Mouse (Mus musculus) layer of hippocampus, adult 18-20 months (tissue): ENCODE measurements around the gene Tnfsf12. TPM values are rescaled to one million over a fixed set of nuclear protein-coding genes. Genes with fewer than 3 reads are reported as not detected.

ENCODE experiments used
- DNase-seq, 2 experiments: peaks; one replicate each; pipeline ENCODE4 v3.0.0; 2022; ENCODE audit warnings: low spot score in 2 of 2
- total RNA-seq, 2 experiments: library from RNA; stranded (reverse); gene quantifications; 2 replicates each; pipeline ENCODE4 v1.2.3; 2021

The Tnfsf12 gene
- total RNA-seq, 2 experiments from 2014 or later: 11.4 to 12.4 TPM

DNA sequence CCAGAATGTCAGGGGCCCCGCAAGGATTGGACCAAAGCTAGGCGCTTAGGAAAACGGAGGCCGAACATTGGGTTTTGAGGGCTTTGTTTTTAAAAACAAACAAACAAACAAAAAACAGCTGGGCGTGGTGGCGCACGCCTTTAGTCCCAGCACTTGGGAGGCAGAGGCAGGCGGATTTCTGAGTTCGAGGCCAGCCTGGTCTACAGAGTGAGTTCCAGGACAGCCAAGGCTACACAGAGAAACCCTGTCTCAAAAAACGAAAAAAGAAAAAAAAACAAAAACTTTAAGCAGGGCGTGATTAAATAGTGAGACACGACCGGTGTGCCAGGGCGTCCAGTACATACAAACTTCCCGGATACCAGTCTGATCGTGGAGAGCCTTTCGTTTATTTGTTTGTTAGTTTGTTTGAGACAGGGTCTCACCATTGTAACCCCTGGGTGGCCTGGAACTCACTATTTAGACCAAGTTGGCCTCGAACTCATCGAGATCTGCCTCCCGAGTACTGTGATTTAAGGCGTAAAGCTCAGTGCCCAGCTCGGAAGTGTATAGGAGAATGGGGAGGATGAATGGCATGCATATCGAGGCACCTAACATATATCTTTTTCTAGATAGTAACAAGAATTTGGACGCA is 13.3 kb downstream of the Tnfsf12 start:
- no peak for DNase-seq

DNA sequence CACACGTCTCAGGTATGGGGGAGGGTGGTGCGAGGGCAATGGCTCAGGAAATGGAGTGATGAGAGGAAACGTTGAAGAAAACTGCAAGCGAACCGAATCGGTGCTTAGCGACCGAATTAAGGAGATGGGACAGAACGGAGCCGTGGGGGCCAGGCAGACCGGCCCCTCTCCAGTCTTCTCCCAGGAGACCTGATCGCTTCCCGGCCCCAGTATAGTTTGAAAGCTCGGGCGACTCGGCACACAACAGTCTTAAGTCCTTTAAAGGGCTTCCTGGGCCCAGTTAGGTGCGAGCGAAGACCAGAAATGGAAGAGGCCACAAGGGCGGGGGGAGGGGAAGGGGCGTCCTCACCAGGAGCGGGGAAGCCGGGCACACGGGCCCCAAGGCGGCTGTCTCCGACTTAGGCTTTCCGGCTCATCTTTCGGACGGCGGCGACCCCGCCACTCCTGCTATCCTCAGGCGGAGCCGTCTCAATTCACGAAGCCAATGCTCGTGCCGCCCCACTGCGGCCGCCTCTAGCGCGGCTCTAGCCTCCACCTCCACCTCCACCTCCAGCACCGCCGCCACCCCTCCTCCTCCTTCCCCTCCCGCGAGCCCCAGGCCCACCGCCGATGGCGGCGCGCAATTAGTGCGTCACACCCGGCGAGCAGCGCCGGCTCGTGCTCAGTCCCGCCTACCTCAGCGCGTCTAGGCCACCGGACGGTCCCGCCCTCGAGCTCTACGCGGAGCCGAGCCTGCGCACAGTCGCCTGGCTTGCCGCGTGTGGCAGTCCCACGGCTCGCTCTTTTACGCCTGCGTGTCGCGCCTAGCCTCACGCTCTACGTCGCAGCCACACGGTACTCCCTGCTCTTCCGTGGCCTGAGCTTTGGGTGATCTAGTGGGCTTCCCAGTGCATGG is 14.1 kb downstream of the Tnfsf12 start, which contains the start of gene Senp3:
Gene Senp3 (minus strand): TSS at position 771 of the 895 bp plus-strand sequence.
- DNase-seq: peak; percentile 98

GRCm38 (mm10) chr11:69680136-69680855 is 15.4 kb downstream of the Tnfsf12 start:
- no peak for DNase-seq

DNA sequence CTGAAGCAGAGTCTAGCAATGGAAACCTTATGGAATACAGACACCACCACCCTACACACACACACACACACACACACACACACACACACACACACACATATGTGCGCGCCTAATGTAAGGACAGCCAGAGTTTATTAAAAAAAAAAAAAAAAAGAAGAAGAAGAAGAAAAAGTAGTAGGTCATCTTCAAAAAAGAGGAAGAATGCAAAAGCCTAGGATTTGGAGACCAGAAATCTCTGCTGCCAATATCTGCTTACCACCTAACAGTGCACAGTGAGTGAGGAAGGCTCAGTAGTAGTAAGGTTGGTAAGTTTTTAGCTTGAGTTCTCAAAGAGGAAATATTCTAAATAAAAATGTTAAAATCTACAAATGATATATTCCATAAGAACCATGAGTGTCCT is 16.5 kb downstream of the Tnfsf12 start:
- DNase-seq: no peak

- DNase-seq: peak; percentile 100
These were observed 23.4 kb downstream of the Tnfsf12 start, which contains the start of gene Eif4a1 for GRCm38 (mm10) chr11:69672211-69672706. Gene Eif4a1, minus strand, starts transcription at chr11:69672423.

- DNase-seq: no peak
These were observed 23.9 kb downstream of the Tnfsf12 start for GRCm38 (mm10) chr11:69671726-69672124.

DNA sequence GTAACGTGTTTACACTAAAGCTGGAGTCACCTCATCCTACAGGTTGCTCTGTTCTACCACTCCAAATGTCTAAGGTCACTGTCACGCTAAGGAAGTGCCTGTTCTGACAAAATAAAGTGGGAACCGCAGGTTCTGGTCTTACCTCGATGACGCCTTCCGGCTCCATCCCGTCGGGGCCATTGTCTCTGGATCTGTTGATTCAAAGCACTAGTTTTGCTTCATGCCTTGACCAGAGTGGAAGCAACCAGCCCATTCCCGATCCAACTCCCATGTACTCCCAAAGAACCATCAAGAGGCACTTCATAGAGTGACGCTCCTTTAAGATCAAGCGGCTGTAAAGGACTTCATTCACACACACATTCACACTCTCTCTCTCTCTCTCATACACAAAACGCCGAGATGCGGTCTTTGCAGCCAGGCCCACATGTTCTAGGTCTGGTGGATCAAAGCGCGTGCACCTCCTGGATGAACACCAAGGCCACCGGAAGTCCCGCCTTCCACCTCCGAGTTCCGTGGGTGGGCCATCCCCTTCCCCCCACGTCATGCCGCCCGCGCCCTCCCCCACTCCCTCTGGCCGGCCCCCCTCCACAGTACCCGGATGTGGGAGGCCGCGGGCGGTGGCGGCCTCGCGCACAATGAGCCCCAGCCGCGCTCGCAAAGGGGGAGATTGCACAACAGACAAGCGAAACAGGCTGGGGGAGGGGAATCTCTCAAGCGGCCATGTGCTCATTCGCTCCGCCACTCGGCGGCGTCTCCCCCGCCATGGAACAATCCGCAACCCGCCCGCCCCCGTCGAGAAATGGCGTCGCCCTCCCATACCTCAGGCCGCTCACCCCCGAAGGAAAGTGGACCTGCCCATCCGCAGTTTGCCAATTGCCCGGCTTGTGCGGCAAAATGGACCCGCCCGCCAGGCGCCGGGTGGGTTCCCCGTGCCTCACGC is 24.6 kb downstream of the Tnfsf12 start:
- DNase-seq: peak; percentile 90 to 96

GRCm38 (mm10) chr11:69666665-69667005 is 29.0 kb downstream of the Tnfsf12 start:
- no peak for DNase-seq

DNA sequence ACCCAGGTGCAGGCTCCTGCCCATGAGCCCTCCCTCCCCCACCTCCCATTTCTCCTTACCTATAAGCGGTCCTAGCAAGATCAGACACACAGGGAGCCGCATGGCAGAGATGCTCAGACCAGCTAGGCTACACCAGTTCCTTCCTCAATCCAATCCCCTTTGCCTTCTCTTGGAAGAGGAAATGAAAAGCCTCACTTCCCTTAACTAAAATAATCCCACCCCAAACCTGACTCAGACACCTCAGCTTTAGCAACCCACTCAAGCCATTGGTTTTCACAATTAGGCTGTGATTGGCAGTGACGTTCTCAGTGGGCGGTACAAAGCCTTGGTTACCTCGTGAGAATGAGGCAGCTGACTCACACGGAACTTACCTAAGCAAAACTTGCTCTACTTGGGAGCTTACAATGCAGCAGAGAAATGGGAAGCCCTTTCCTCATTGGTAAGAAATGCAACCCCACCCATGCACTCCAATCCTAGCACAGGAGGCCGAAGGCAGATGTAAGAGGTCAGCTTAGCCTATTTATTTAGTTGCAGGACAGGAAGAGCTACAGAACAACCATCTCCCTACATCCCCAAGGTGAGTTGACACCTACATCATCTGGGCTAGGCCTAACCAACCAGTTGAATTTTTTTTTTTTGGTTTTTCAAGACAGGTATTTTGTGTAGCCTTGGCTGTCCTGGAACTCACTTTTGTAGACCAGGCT is 29.5 kb downstream of the Tnfsf12 start, which contains the start of gene Cd68:
Gene Cd68 (minus strand): TSS at position 193 of the 704 bp plus-strand sequence.
- DNase-seq: peak; percentile 66 to 77

DNA sequence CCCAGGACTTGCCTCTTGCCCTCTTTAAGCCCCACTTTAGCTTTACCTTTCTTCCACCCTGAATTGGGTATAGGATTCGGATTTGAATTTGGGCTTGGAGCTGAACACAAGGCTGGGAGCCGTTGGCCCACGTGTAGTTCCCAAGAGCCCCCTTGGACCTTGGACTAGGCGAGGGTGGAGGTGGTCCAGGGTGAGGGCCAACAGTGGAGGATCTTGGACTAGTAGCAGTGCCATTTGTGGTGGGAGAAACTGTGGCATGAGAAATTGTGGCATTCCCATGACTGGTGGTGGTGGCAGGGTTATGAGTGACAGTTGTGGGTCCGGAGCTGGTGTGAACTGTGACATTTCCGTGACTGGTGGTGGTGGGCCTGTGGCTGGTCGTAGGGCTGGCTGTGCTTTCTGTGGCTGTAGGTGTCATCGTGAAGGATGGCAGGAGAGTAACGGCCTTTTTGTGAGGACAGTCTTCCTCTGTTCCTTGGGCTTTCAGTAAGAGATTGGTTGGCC is 30.1 kb downstream of the Tnfsf12 start:
- no peak for DNase-seq

- no peak for DNase-seq
These were observed 30.8 kb downstream of the Tnfsf12 start for GRCm38 (mm10) chr11:69664841-69665240.

- no peak for DNase-seq
These were observed 31.9 kb downstream of the Tnfsf12 start for GRCm38 (mm10) chr11:69663795-69664194.

DNA sequence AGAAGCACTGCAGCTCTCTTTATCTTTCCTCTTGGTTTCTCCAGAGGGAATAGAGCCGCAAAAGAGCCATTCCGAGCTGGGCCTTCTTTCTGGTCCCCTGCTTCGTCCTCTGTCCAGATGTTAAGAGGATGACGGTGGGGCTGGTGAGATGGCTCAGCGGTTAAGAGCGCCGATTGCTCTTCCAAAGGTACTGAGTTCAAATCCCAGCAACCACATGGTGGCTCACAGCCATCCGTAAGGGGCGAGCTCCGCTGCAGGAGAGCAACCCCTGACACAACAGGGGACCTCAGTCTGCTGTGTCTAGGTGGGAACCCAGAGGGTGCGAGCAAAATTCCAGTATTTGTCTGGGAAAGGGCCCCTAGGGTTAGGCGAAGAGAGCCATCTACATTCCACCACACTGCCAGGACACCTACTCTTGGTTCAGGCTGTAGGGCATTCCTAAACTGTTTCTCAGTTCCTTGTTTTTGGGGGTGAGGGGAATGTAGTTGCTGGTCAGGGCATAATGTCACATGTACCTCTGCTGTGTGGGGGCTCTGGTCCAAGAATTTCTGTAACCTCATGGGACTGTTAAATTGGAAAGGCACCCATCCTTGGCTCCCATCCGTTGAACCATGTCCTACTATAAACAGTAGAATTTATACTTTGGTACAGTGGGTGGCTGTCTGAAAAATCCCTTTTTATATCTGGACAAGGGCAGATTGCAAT is 32.5 kb downstream of the Tnfsf12 start:
- no peak for DNase-seq

GRCm38 (mm10) chr11:69662213-69662966 is 33.3 kb downstream of the Tnfsf12 start, which contains the start of gene Mpdu1:
Gene Mpdu1, minus strand, starts transcription at chr11:69662642.
- DNase-seq: peak; percentile 93 to 94

DNA sequence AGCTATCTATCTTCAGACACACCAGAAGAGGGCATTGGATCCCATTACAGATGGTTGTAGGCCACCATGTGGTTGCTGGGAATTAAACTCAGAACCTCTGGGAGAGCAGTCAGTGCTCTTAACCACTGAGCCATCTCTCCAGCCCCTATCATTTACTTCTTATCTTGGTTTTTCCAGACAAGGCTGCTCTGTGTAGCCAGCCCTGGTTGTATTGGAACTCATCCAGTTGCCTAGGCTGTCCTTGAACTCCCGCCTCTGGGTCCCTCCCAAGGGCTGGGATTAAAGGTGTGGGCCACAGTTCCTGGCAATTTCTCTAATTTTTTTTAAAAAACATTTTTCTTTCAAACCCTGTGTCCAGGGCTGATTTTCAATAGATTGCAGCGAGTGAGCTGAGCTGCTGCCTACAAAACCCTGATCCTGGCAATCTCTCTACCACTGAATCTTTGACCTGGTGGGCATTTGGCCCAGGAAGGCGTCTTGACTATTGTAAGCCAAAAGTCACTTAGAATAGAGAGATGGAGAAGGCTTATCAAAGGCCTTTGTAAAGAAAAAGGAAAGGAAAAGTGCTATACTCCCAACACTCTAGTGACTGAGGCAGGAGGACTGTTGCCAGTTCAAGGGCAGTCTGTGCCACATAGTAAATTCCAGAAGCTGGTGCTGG is 34.3 kb downstream of the Tnfsf12 start:
- DNase-seq: no peak

DNA sequence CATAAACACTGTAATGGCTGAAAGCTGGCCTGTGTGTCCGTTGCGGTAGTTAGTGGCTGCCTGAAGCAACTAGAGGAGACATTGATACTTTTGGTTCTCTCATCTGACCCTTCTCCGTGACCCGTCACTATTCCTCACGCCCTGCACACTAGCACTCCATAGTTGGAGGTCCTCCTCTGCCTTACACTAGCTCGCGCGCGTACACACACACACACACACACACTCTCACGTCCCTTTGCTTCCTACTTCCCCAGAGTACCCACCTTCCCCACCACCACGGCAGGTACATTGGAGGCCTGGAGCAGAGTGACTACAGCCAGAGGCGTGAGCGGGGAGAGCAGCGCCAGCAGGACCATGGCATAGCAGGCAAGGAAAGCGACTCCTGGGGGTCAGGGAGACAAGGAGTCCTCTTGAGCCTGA is 38.2 kb downstream of the Tnfsf12 start:
- DNase-seq: no peak
